Mouse (Mus musculus) retina, postnatal 1 day (tissue): ENCODE data around the gene Fndc3c1.

Source experiments
- DNase-seq: peaks from one replicate; pipeline ENCODE4 v3.0.0-alpha.2; 2012

Fndc3c1 gene

GRCm38 (mm10) chrX:106485101-106485651 is at the start of gene Fndc3c1:
Gene Fndc3c1 (minus strand): TSS chrX:106485401.
- peak; percentile 71 for DNase-seq

GRCm38 (mm10) chrX:106486451-106486850 is 1.2 kb upstream of the Fndc3c1 start:
- DNase-seq = no peak

GRCm38 (mm10) chrX:106485671-106486070 is 470 bp upstream of the Fndc3c1 start:
- no peak for DNase-seq

DNA sequence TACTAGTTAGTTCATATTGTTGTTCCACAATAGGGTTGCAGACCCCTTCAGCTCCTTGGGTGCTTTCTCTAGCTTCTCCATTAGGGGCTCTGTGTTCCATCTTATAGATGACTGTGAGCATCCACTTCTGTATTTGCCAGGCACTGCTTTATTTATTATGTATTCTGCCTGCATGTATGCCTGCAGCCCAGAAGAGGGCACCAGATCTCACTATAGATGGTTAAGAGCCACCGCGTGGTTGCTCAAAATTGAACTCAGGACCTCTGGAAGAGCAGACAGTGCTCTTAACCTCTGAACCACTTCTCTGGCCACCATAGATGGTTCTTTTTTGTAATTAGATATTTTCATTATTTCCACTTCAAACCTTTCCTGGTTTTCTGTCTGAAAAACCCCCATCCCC is 5.3 kb downstream of the Fndc3c1 start:
- peak; percentile 16 for DNase-seq

DNA sequence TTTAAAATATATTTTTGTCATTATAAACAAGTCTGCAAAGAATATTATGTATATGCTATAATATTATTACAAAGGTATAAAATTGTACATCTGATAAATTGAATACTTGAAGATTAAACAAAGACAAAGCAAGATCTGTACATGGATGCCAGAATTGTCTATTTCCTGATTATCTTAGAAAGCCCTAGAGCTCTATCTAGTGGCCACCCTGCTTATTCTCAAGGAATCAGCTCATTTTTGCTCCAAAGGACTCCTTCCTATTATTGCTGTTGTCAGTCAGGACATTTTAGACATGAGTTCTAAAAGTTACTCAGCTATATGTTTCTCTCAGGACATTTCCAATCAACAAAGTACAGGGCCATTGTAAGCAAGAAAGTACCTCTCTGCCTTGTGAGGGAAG is 99.9 kb downstream of the Fndc3c1 start:
- DNase-seq = peak; percentile 3

DNA sequence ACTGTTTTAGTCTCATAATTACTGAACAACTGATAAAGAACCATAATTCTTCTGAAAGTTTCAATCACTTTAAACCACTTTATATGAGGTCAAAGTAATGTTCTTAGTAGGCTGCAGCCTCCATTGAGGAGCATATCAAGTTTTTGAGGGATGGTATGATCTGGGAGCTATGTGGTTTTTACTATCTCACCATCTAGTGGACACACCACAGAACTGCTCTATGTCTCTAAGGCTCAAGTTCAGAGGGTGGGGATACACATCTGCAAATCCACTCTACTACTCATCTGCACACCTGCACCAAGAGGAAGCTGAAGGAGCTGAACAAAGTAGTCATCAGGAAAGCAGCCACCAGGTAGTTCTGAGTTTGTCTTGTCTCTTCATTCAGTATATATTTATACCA is 104.6 kb downstream of the Fndc3c1 start:
- no peak for DNase-seq
